Mouse (Mus musculus) kidney, postnatal 0 days (tissue): Measurements from ENCODE around the gene Cfap99. TPM values are rescaled to one million over a fixed set of nuclear protein-coding genes. Genes with fewer than 3 reads are reported as not detected.

Experiments used
- ATAC-seq: fragments of 200-750 bp; cut with Nextera tagmentation; replicated peaks from 2 replicates; pipeline ENCODE4 v1.8.0; 2017; ENCODE audit warnings: low read depth, moderate number of reproducible peaks, moderate TSS enrichment, moderate library complexity; ENCODE audit not compliant: low FRiP score
- DNase-seq: peaks from one replicate; pipeline ENCODE4 v3.0.0-alpha.2; 2016; ENCODE audit warnings: low spot score
- H3K27ac ChIP-seq: fragments of 300-500 bp; sonication (generic); 2 replicates; pipeline ENCODE4 v1.5.1; 2014; ENCODE audit warnings: mild to moderate bottlenecking
- H3K27me3 ChIP-seq: fragments of 300-500 bp; sonication (generic); 2 replicates; pipeline ENCODE4 v1.6.1; 2014; ENCODE audit warnings: low read length, mixed read lengths; ENCODE audit not compliant: insufficient read depth
- H3K36me3 ChIP-seq: fragments of 300-500 bp; sonication (generic); 2 replicates; pipeline ENCODE4 v1.6.1; 2014; ENCODE audit warnings: low read length, mixed read lengths; ENCODE audit not compliant: insufficient read depth
- H3K4me1 ChIP-seq: fragments of 300-500 bp; sonication (generic); replicated peaks from 2 replicates; pipeline ENCODE4 v1.6.1; 2014; ENCODE audit warnings: antibody characterized with exemption, low read length, mixed read lengths; ENCODE audit not compliant: insufficient read depth
- H3K4me2 ChIP-seq: fragments of 300-500 bp; sonication (generic); 2 replicates; pipeline ENCODE4 v1.6.1; 2014; ENCODE audit warnings: mild to moderate bottlenecking, low read length, moderate library complexity, mixed read lengths
- H3K4me3 ChIP-seq: fragments of 300-500 bp; sonication (generic); replicated peaks from 2 replicates; pipeline ENCODE4 v1.5.1; 2014; ENCODE audit warnings: low read depth, low read length
- H3K9ac ChIP-seq: fragments of 300-500 bp; sonication (generic); 2 replicates; pipeline ENCODE4 v1.6.1; 2014; ENCODE audit warnings: low read depth, low read length
- H3K9me3 ChIP-seq: fragments of 300-500 bp; sonication (generic); replicated peaks from 2 replicates; pipeline ENCODE4 v1.6.1; 2016; ENCODE audit warnings: low read length, inconsistent platforms, mixed read lengths
- CTCF ChIP-seq: IDR thresholded peaks from 2 replicates; pipeline ENCODE4 v1.5.1; 2016; ENCODE audit warnings: antibody characterized with exemption, low read depth, mild to moderate bottlenecking, moderate library complexity
- polyA plus RNA-seq: library from polyadenylated mRNA; unstranded; fragments of >200 nt; fragmentation: Nextera tagmentation; extraction: Ambion mirVana; gene quantifications from 2 replicates; pipeline ENCODE4 v1.2.1, GENCODE M21; 2015

Gene Cfap99
- polyA plus RNA-seq, 1 experiment from 2014 or later, result not detected

DNA sequence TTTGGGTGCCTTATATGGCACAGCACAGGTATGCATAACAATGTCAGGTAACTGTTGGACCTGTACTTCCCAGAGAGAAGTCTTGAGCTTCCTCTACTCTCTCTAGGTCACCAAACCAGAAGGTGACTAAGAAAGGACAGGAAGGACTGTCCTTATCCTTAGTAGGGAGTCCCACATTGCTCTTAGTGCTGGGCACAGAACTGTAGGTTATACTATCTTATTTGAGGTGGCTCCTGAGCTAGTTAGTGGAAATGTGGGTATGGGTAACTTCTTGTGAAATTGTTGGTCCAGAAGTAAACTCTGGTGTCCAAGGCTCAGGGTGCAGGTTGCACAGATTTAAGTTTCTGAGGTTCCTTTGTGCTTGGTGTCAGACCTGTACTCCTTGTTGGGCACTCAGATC lies 83.7 kb downstream of the Cfap99 start:
- Histone ChIP-seq H3K9me3 (no peaks in the 10 kb centered on the region), H3K4me2 (no peak overlapping the region), H3K9ac (no peak overlapping the region), H3K36me3 (no peaks in the 10 kb centered on the region), H3K27ac (no peak overlapping the region), H3K27me3 (no peaks in the 10 kb centered on the region), H3K4me1 (peaks cover 10% of the 10 kb centered on the region; the same call in 1 of the 2 replicates), H3K4me3 (no peak overlapping the region)
- ATAC-seq (no peak), DNase-seq (no peak)
- TF ChIP-seq CTCF, result no peak

DNA sequence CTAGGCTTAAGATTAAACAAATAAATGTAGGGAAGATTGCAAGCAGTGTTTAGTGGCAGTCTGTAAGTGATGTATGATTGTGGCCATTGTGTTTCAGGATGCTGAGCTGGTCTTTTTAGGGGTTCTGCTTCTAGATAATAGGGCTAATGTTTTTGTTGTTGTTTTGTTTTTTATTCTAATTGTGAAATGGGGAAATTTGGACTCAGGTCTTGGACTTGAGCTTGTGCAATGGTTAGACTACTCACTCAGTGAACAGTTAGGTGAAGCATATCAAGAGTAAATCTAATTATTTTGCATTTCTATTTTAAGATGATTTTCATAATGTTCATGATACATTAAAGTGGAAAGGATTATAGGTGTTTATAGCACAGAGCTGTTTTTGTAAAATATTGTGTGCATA lies 84.1 kb downstream of the Cfap99 start:
- no peaks in the 10 kb centered on the region for H3K27me3 ChIP-seq
- no peaks in the 10 kb centered on the region for H3K9me3 ChIP-seq
- no peak for TF ChIP-seq CTCF
- H3K4me3 ChIP-seq, result no peak overlapping the region
- H3K4me1 ChIP-seq, result peaks cover 10% of the 10 kb centered on the region; the same call in 1 of the 2 replicates
- ATAC-seq (no peak), DNase-seq (no peak)
- no peaks in the 10 kb centered on the region for H3K36me3 ChIP-seq
- H3K27ac ChIP-seq, result no peak overlapping the region
- H3K4me2 ChIP-seq, result no peak overlapping the region
- H3K9ac ChIP-seq, result no peak overlapping the region

Other genes with a start within 250 kb of the Cfap99 start
- 0.23 and 0.55 TPM in 2 replicates for gene Poln, start 119.2 kb upstream of the Cfap99 start, polyA plus RNA-seq
- 22.3 and 25.7 TPM in 2 replicates for gene Haus3, start 119.1 kb upstream of the Cfap99 start, polyA plus RNA-seq
- gene Mxd4, start 100.9 kb upstream of the Cfap99 start, polyA plus RNA-seq, result 34.6 and 35.7 TPM in 2 replicates
- gene Zfyve28, start 151 bp upstream of the Cfap99 start, polyA plus RNA-seq, result 0.08 and 0.14 TPM in 2 replicates
- gene Rnf4, start 47.7 kb downstream of the Cfap99 start, polyA plus RNA-seq, result 118 and 130 TPM in 2 replicates
- 6.8 and 6.9 TPM in 2 replicates for gene Fam193a, start 81.3 kb downstream of the Cfap99 start, polyA plus RNA-seq
- gene Tnip2, start 225.4 kb downstream of the Cfap99 start, polyA plus RNA-seq, result 16.5 and 17.6 TPM in 2 replicates
- gene Sh3bp2, start 237.2 kb downstream of the Cfap99 start, polyA plus RNA-seq, result 6.2 and 8.9 TPM in 2 replicates